Mouse (Mus musculus): ENCODE results near the gene Ppp1r12a.

Gene Ppp1r12a

DNA sequence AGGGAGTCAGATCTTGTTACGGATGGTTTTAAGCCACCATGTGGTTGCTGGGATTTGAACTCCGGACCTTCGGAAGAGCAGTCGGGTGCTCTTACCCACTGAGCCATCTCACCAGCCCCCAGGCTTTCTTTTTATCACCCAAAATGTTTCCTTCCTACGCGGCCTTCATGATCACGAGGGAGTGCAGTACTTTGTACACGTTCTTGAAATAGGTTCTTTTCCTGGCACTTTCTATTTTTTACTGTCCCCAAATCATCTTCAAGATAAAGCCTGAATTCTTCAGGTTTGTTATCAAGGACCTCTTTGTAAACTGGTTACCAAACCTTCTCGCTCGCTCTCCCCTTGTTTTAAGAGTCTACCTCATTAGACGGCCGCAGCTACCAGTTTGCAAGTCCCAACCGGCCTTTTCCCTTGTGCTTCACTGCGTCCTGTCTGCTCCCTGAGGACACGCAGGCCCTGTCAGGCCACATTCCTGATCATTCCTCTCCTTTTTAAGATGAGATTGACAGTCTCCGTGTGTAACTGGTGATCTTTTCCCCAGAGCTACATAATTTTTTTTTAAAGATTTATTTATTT is 131.7 kb downstream of the Ppp1r12a start:
- DNase-seq = no peak

DNA sequence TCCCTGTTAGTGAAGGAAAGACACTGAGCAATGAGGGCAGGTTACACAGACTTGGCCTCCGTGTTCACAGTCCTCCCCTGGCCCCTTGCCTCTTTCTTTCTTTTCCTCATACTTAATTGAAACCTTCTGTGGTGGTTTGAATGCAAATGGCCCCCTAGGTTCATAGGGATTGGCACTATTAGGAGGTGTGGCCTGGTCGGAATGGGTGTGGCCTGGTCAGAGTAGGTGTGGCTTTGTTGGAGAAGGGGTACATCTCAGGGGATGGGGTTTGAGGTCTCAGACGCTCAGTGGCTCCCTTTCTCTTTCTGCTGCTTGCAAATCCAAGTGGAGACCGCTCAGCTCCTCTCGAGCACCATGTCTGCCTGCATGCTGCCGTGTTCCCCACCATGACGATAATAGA is 132.8 kb downstream of the Ppp1r12a start:
- DNase-seq = no peak

DNA sequence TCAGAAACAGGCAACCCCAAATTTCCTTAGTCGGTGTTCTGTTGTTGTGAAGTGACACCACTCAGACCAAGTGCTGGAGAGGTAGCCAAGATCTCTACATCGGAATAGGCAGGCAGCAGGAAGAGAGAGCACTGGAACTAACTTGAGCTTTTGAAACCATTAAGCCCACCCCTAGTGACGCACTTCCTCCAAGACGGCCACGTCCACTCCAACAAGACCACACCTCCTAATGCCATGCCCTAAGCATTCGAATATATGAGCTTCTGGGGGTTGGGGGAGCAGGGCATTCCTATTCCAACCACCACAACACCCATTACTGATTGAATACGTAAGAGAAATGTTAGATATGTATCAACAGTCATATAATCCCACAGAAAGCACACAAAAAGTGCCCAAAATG is 134.5 kb downstream of the Ppp1r12a start:
- no peak for DNase-seq

DNA sequence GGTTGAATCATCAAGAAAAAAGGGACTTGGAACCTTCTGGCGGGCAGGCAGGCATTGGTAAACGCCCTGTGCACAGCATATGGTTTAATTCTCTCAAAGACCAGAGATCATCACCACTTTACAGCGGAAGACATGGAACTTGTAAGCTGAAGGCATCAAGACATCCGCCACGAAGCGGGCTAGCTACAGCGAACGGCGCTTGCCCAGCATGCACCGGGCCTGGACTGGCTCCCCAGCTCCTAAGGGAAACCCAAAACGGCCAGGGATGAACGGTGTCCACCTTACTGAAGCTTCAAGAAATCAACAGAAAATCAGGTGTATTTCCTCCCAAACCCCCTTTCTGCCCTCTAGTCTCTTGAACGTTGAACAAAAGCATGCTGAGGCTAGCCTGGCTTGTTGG is 136.3 kb downstream of the Ppp1r12a start:
- DNase-seq = no peak

DNA sequence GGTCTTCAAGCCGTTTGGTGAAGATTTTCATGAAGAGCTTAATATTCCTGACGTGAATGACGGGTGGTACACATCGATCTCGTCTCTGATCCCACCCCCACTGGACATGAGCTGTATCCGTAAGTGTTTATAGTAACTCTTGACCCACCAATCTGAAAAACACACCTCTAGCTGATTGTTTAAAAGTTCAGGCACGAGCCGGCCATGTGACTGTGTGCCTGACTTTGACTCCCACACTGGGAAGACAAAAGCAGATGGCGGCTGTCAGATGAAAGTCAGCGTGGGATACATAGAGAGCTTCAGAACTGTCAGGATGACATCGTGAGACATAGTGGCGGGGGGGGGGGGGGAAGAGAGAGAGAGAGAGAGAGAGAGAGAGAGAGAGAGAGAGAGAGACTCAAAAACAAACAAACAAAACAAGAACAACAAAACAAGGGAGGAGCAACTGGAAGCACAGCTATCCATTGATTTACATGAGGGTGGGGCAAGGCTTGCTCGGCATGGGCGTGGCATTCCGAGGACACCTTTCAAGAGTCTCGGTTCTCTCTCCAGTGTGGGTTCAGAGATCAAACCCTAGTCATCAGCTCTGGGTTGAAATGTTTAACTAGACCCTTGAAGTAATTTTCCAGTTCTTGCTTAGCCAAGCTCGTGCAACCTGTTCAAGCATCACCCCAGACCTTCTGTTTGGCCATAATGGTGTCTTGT is 137.0 kb downstream of the Ppp1r12a start:
- DNase-seq = no peak

DNA sequence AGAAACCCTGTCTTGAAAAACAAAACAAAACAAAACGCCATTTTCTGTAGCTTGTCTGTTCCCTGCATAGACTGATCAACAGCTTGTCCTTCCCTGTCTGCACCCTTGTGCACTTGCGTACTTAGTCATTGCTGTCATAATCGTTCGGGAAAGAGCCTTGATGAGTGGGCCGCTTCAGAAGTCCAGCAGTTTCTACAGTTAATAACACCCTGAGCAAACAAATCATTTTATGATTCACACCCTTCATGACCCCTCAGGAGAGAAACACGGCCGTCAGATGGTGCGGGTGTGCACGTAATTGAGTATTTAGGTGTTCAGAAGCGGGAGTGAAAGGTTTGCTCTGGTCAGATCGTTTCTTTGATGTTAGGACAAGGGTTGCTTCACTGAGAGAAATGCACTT is 137.8 kb downstream of the Ppp1r12a start:
- no peak for DNase-seq

DNA sequence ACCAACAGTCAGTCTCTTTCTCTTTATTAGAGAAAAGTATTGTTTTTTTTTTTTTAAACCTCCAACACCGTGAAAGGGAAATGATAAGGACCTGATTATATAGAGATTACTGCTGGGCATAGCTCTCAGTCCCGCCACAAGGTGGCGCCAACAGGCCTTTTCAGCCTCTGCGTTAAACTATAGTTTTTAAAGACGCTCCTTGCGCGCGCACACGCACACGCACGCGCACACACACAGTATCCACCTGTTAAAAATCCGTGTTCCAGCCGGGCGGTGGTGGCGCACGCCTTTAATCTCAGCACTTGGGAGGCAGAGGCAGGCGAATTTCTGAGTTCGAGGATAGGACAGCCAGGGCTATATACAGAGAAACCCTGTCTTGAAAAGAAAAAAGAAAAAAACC is 138.8 kb downstream of the Ppp1r12a start:
- peak; percentile 68 for DNase-seq

DNA sequence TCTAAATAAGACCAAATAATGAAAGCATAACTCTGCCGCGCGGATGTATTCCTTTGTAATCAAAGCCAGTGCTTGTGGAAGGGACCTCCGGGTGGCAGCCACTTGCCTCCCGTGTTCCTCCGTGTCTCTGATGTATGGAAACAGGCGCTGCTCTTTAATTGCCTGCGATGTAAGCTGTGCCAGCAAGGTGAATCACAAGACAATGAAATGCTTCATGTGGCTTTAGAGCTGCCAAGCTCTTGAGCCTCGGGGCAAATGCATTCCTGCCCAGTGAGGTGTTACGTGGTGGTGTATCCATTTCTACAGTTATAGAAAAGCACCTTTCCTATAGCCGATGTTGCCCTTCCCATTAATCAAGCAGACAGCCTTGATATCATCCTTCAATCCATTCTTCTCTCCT is 145.8 kb downstream of the Ppp1r12a start:
- no peak for DNase-seq

DNA sequence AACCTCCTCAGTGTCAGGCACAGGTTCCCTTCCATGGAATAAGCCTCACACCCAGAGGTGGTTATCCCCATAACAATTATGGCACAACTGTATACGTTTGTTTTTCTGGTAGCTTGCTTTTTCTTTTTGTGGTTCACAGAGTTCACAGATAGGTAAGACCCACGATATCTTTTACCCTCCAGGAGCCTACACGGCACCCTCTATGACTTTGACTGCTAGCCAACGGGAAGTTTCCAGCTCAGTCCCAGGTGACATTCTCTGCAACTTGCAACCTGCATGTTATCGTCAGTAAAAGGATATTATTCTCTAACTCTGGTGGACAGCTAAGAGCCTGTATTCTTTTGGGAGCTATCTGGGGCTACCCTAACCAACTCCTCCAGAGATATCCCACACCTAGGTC is 148.2 kb downstream of the Ppp1r12a start:
- DNase-seq = no peak

DNA sequence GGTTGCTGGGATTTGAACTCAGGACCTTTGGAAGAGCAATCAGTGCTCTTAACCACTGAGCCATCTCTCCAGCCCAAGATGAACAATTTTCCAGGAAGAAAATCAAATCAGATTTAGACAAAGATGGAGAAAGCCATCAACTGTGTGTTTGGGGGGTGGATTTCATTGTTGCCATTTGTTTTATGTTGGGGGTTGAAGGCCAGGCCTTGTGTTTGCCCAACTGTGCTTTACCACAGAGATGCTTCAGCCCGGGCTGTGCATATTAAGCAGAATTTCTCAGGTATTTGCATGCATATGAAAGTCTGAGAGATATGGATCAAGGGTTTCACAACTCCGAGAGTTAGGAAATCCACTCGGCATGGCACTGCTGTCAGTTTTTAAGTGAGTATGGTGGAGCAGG is 149.4 kb downstream of the Ppp1r12a start:
- DNase-seq = no peak

DNA sequence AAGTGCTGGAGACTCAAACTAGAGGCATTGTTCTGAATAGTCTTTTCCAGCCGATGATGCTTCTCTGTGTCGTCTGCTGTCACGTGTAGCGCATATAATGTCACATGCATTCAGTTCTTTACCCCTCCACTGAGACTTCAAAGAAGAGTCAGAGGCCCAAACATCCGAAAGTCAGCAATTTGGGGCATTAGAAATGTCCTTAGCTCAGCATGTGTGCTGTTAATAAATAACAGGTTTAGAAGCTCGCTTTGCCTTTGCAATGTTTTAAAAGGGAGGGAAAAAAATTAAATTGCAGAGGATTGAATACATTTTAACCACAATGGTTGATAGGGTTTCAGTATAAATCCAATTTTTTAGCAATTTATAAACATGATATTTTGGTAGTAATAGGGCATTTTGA is 151.9 kb downstream of the Ppp1r12a start:
- no peak for DNase-seq

DNA sequence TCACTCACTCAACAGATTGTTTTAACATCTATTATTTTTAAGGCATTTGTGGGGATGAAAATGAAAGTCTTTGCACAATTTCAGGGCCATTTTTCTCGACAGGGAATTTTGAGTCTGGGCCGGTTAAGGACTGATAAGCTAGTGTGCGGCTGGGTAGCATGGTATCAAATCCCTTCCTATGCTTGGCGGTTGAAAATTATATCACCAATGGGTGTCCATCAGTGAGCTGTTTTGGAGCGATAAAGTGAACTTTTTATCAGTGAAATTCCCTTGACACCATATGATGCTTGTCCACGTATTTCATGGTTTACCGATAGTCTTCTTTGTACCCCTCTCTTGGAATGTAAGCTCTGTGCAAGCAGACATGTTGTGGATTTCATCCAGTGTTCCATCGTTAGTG is 152.4 kb downstream of the Ppp1r12a start:
- DNase-seq = no peak

DNA sequence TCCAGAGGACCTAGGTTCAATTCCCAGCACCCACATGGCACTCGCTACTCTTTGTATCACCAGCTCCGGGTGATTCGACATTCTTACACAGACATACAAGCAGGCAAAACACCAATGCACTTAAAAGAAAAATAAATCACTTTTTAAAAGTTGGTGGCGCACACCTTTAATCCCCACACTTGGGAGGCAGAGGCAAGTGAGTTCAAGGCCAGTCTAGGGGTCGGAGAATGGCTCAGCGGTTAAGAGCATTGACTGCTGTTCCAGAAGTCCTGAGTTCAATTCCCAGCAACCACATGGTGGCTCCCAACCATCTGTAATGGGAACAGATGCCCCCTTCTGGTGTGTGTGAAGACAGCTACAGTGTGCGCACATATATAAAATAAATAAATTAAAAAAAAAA is 153.2 kb downstream of the Ppp1r12a start:
- DNase-seq = no peak

DNA sequence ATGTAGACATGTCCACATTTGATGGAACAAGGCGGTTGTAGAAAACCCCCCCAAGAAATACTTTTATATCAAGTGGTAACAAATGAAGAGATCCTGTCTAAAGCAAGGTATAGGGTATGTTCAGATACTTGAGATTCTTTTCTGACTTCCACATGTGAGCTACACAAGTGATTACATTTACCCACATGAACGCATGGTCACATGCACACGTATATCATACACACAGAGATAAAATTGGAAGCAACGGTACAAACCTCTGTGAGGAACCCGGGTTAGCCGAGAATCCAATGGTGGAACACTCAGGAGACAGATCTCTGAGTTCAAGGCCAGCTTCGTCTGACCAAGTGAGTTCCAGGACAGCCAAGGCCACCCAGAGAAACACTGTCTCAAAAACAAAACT is 166.4 kb downstream of the Ppp1r12a start:
- DNase-seq = no peak

DNA sequence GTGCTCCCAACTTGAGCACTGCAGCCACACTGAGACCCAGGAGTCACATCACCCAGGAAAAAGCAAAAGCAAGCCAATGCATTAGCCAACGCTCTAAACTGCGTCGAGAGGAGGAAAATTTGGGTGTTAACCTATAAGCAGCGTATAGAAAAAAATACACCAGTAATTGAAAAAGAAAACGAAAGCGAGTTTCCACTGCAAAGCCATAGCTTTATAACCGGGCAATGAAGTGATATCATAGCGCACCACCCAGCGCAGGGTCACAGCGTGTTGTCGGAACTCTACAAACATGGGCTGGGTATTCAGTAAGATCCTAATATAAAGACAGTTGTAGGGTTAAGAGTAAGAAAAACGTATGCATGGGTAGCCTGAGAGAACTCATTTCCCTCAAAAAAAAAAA is 167.0 kb downstream of the Ppp1r12a start:
- no peak for DNase-seq

DNA sequence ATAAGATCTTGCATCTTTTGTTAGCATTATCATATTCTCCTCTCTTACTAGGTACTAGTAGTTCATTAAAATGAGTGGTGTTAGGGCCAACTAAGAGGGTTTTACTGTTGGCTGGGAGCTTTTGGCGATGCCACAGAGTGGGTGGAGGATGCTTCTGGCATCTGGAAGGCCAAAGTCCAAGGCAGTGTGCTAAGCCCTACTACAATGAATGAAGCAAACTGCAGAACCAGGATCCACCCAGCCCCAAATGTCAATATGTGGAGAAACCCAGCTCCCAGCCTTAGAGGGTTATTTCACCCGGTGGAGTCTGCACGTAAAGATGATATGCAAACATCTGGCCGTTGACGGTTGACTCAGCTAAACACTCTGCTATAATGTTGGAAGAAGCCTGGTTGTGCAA is 167.8 kb downstream of the Ppp1r12a start:
- DNase-seq = no peak

DNA sequence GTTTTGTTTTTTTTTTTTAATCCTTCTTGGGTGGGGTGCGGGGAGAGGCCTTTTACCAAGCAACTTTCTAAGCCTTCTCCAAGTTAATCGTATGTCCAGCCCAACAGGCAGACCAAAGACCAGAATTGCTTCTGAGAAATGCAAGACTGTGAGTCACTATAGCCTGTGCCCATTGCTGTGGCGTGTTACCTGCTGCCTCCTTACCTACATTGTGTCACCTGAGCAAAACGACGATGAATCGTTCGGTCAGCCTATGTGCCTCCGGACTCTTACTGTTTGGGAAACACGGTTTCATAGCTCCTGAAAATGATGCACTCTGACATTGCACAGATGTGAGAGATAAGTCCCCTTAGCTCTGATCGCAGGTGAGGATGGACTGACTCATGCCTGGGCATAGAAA is 169.0 kb downstream of the Ppp1r12a start:
- DNase-seq = peak; percentile 2

DNA sequence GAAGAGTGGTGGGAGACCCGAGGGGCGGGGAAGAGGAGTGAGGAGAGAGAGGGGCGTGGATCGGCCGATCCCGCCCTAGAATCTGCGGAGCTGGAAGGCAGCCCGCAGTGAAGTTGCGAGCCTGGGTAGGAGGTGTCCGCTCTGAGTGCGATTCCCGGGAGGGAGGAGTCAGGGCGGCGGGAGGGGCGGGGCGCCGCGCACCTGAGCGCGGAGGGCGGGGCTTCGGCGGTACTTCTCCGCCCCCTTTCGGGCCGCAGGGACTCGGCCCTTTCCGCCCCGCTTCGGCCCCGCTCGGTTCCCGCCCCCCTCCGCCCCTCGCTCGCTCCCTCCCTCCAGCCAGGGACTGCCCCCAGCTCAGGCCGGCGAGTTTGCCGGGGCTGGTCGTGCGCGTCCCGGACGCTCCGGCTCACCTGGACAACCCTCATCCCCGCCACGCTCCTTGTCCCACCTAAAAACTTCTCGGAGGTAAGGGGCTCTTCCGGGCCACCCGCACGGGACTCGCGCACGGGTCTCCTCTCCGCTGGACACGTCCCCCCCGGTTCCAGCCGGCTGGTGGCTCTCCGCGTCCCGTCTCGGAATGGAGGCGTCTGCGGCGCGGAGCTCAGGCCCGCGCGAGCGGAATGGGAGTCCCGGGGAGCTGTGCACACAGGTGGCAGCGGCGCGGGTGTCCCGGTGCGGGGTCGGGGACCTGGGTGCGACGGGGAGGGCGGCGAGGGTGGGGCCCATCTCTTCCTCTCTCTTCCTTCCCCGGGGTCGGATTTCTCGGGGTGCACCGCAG is 170.0 kb downstream of the Ppp1r12a start, which contains the start of gene Pawr:
Gene Pawr, plus strand, starts transcription at position 338 of the 778 bp plus-strand sequence.
- DNase-seq = peak; percentile 32

DNA sequence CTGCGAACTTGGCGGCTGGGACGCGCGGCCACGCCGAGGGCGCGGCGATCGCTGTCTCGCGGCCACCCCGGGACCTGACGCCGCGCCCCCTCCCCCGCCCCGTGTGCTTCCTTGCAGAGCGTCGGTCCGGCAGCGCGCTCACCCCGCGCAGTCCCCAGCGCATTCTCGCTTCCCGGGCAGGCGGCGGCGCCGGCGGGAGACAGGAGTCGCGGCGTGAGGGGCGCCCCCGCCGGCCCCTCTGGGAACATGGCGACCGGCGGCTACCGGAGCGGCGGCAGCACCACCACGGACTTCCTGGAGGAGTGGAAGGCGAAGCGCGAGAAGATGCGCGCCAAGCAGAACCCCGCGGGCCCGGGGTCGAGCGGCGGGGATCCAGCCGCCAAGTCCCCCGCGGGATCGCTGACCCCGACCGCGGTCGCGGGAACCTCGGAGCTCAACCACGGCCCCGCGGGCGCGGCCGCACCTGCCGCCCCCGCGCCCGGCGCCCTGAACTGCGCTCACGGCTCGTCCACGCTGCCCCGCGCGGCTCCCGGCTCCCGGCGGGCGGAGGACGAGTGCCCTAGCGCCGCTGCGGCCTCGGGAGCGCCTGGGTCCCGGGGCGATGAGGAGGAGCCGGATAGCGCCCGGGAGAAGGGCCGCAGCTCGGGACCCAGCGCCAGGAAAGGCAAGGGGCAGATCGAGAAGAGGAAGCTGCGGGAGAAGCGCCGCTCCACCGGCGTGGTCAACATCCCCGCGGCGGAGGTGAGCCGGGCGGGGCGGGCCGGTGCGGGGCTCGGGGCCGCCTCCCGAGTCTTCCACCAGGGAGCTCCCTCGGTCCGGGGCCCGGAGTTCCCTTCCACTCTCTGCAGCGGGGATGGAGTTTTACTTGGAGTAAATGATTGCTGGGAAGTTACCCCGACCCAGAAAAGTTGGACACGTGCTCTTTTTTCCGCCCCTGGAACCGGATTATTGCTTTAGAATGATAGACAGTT is 170.9 kb downstream of the Ppp1r12a start:
- peak; percentile 34 for DNase-seq

DNA sequence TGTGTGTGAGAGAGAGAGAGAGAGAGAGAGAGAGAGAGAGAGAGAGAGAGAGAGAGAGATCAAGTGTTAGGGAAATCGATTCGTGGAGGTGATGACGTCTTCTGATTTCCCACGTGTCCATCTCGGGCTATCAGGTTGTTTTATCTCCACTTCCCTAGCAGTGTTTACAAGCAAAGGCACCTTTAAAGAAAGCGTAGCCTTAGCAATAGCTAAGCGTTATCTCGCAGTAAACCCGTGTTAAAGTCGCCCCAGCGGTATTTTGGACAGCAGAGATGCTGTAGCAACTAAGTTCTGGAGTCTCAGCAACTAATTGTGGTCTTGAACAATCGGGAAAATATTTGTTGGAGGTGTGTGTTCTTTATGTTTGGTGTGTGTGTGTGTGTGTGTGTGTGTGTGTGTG is 171.6 kb downstream of the Ppp1r12a start:
- no peak for DNase-seq
